Mouse (Mus musculus): ENCODE results near the gene Lman2l. TPM values are rescaled to one million over a fixed set of nuclear protein-coding genes. Genes with fewer than 3 reads are reported as not detected.

Lman2l gene
- polyA plus RNA-seq, 1 experiment from 2014 or later: 65.1 TPM

- ATAC-seq (ENCODE audit: insufficient number of reproducible peaks, insufficient read depth, low FRiP score, low TSS enrichment, low read depth): no peak
- no peaks in the 10 kb centered on the region for H3K27me3 ChIP-seq
- peak overlapping the region; percentile 68 for H3K4me3 ChIP-seq (replicated peaks)
- H3K9me3 ChIP-seq: no peaks in the 10 kb centered on the region
- no peaks in the 10 kb centered on the region for H3K36me3 ChIP-seq
- peak overlapping the region; percentile 69 for H3K4me2 ChIP-seq
- peaks cover 58% of the 10 kb centered on the region for H3K4me1 ChIP-seq (replicated peaks)
- peak overlapping the region; percentile 89 for H3K27ac ChIP-seq
- H3K9ac ChIP-seq (replicated peaks): peak overlapping the region; percentile 35; the same call in 1 of the 2 replicates
- 46% methylated on average over 8 of the region's 8 CpGs for WGBS
These were observed 30.5 kb upstream of the Lman2l start for GRCm38 (mm10) chr1:36475480-36476110.

GRCm38 (mm10) chr1:36474646-36475045 is 29.6 kb upstream of the Lman2l start:
- H3K27ac ChIP-seq: peak overlapping the region; percentile 89
- H3K4me3 ChIP-seq (replicated peaks): peak overlapping the region; percentile 68
- peak overlapping the region; percentile 38 for H3K9ac ChIP-seq (replicated peaks)
- H3K36me3 ChIP-seq: no peaks in the 10 kb centered on the region
- no peaks in the 10 kb centered on the region for H3K9me3 ChIP-seq
- H3K4me1 ChIP-seq (replicated peaks): peaks cover 58% of the 10 kb centered on the region
- H3K27me3 ChIP-seq: no peaks in the 10 kb centered on the region
- 69% methylated on average over 3 of the region's 3 CpGs for WGBS
- no peak for ATAC-seq (ENCODE audit: insufficient number of reproducible peaks, insufficient read depth, low FRiP score, low TSS enrichment, low read depth)
- H3K4me2 ChIP-seq: peak overlapping the region; percentile 69

GRCm38 (mm10) chr1:36473211-36473780 is 28.2 kb upstream of the Lman2l start:
- ATAC-seq (ENCODE audit: insufficient number of reproducible peaks, insufficient read depth, low FRiP score, low TSS enrichment, low read depth): no peak
- 77% methylated on average over 10 of the region's 10 CpGs for WGBS
- H3K4me1 ChIP-seq (replicated peaks): peaks cover 57% of the 10 kb centered on the region
- no peaks in the 10 kb centered on the region for H3K27me3 ChIP-seq
- H3K4me3 ChIP-seq (replicated peaks): peak overlapping the region; percentile 68
- H3K27ac ChIP-seq: no peak overlapping the region
- no peaks in the 10 kb centered on the region for H3K9me3 ChIP-seq
- no peaks in the 10 kb centered on the region for H3K36me3 ChIP-seq
- peak overlapping the region; percentile 47; the same call in 1 of the 2 replicates for H3K9ac ChIP-seq (replicated peaks)
- peak overlapping the region; percentile 69 for H3K4me2 ChIP-seq

GRCm38 (mm10) chr1:36472106-36472440 is 27.0 kb upstream of the Lman2l start:
- no peaks in the 10 kb centered on the region for H3K36me3 ChIP-seq

GRCm38 (mm10) chr1:36471181-36472105 is 26.4 kb upstream of the Lman2l start, which contains the start of gene Cnnm4:
Gene Cnnm4 (plus strand): TSS chr1:36471620.
- H3K36me3 ChIP-seq: no peaks in the 10 kb centered on the region
- H3K4me3 ChIP-seq (replicated peaks): peak within 1 kb of the TSS; percentile 68
- H3K27me3 ChIP-seq: no peaks in the 10 kb centered on the region
- under 1% methylated on average over 67 of the region's 98 CpGs for WGBS
- no peaks in the 10 kb centered on the region for H3K9me3 ChIP-seq
- H3K4me1 ChIP-seq (replicated peaks): peaks cover 46% of the 10 kb centered on the region
- peak within 1 kb of the TSS; percentile 69 for H3K4me2 ChIP-seq
- peak; percentile 87 for ATAC-seq (ENCODE audit: insufficient number of reproducible peaks, insufficient read depth, low FRiP score, low TSS enrichment, low read depth)
- peak within 1 kb of the TSS; percentile 69; the same call in 1 of the 2 replicates for H3K27ac ChIP-seq
- peak within 1 kb of the TSS; percentile 70 for H3K9ac ChIP-seq (replicated peaks)

More at GRCm38 (mm10) chr1:36472106-36472440, 27.0 kb upstream of the Lman2l start:
- no peak for ATAC-seq (ENCODE audit: insufficient number of reproducible peaks, insufficient read depth, low FRiP score, low TSS enrichment, low read depth)
- no peaks in the 10 kb centered on the region for H3K27me3 ChIP-seq
- H3K27ac ChIP-seq: 0 out of 2 replicates have a peak overlapping the region, but pooled peaks have one; percentile 29
- peak overlapping the region; percentile 68 for H3K4me3 ChIP-seq (replicated peaks)
- peaks cover 52% of the 10 kb centered on the region for H3K4me1 ChIP-seq (replicated peaks)
- peak overlapping the region; percentile 69 for H3K4me2 ChIP-seq
- WGBS: 14% methylated on average over 18 of the region's 18 CpGs
- no peaks in the 10 kb centered on the region for H3K9me3 ChIP-seq
- H3K9ac ChIP-seq (replicated peaks): peak overlapping the region; percentile 70

GRCm38 (mm10) chr1:36469811-36470444 is 24.9 kb upstream of the Lman2l start:
- no peaks in the 10 kb centered on the region for H3K9me3 ChIP-seq
- no peak overlapping the region for H3K9ac ChIP-seq (replicated peaks)
- no peak for ATAC-seq (ENCODE audit: insufficient number of reproducible peaks, insufficient read depth, low FRiP score, low TSS enrichment, low read depth)
- H3K36me3 ChIP-seq: no peaks in the 10 kb centered on the region
- H3K4me2 ChIP-seq: no peak overlapping the region
- peaks cover 32% of the 10 kb centered on the region for H3K4me1 ChIP-seq (replicated peaks)
- no peak overlapping the region for H3K27ac ChIP-seq
- H3K27me3 ChIP-seq: no peaks in the 10 kb centered on the region
- 60% methylated on average over 2 of the region's 2 CpGs for WGBS
- no peak overlapping the region for H3K4me3 ChIP-seq (replicated peaks)

- H3K9me3 ChIP-seq: no peaks in the 10 kb centered on the region
- no peak overlapping the region for H3K4me3 ChIP-seq (replicated peaks)
- H3K36me3 ChIP-seq: no peaks in the 10 kb centered on the region
- no peak for ATAC-seq (ENCODE audit: insufficient number of reproducible peaks, insufficient read depth, low FRiP score, low TSS enrichment, low read depth)
- no peak overlapping the region for H3K9ac ChIP-seq (replicated peaks)
- no peak overlapping the region for H3K4me2 ChIP-seq
- peaks cover 7% of the 10 kb centered on the region for H3K4me1 ChIP-seq (replicated peaks)
- 51% methylated on average over 5 of the region's 5 CpGs for WGBS
- H3K27me3 ChIP-seq: no peaks in the 10 kb centered on the region
- H3K27ac ChIP-seq: no peak overlapping the region
These were observed 22.4 kb upstream of the Lman2l start for GRCm38 (mm10) chr1:36467446-36467845.

GRCm38 (mm10) chr1:36465641-36466160 is 20.6 kb upstream of the Lman2l start:
- H3K9ac ChIP-seq (replicated peaks): no peak overlapping the region
- H3K4me3 ChIP-seq (replicated peaks): no peak overlapping the region
- H3K27me3 ChIP-seq: no peaks in the 10 kb centered on the region
- WGBS: 64% methylated on average over 4 of the region's 4 CpGs
- no peak for ATAC-seq (ENCODE audit: insufficient number of reproducible peaks, insufficient read depth, low FRiP score, low TSS enrichment, low read depth)
- no peak overlapping the region for H3K4me2 ChIP-seq
- H3K27ac ChIP-seq: no peak overlapping the region
- H3K36me3 ChIP-seq: no peaks in the 10 kb centered on the region
- H3K9me3 ChIP-seq: no peaks in the 10 kb centered on the region
- H3K4me1 ChIP-seq (replicated peaks): no peaks in the 10 kb centered on the region

- Histone ChIP-seq H3K4me1 (replicated peaks) (peaks cover 6% of the 10 kb centered on the region; the same call in 1 of the 2 replicates), H3K27ac (no peak overlapping the region), H3K9ac (replicated peaks) (no peak overlapping the region), H3K9me3 (no peaks in the 10 kb centered on the region), H3K27me3 (no peaks in the 10 kb centered on the region), H3K4me3 (replicated peaks) (no peak overlapping the region), H3K4me2 (no peak overlapping the region), H3K36me3 (no peaks in the 10 kb centered on the region)
- WGBS: 33% methylated on average over 2 of the region's 2 CpGs
- no peak for ATAC-seq (ENCODE audit: insufficient number of reproducible peaks, insufficient read depth, low FRiP score, low TSS enrichment, low read depth)
These were observed 16.8 kb upstream of the Lman2l start for GRCm38 (mm10) chr1:36461829-36462228.

- 83% methylated on average over 5 of the region's 5 CpGs for WGBS
- no peaks in the 10 kb centered on the region for H3K36me3 ChIP-seq
- no peaks in the 10 kb centered on the region for H3K9me3 ChIP-seq
- H3K4me1 ChIP-seq (replicated peaks): peaks cover 6% of the 10 kb centered on the region; the same call in 1 of the 2 replicates
- no peaks in the 10 kb centered on the region for H3K27me3 ChIP-seq
- no peak overlapping the region for H3K4me2 ChIP-seq
- ATAC-seq (ENCODE audit: insufficient number of reproducible peaks, insufficient read depth, low FRiP score, low TSS enrichment, low read depth): no peak
- H3K4me3 ChIP-seq (replicated peaks): no peak overlapping the region
- H3K27ac ChIP-seq: no peak overlapping the region
- no peak overlapping the region for H3K9ac ChIP-seq (replicated peaks)
These were observed 13.1 kb upstream of the Lman2l start for GRCm38 (mm10) chr1:36458169-36458568.
